ENCODE assay signal across 12 mouse cellular contexts in genomic region chr1:24870685-24871417, GRCm38 (mm10).
"Had no signal": no experiment of that assay in that cellular context is flagged by ENCODE, and none has a peak within 500 bp of the region (broad histone marks: within the 10 kb centered on the region; RNA-seq: fewer than 3 reads in every experiment).

No protein-coding gene starts in this region.

- H3K9ac ChIP-seq: limb, embryonic 15.5 days; liver, embryonic 12.5 days; lung, embryonic 15.5 days; midbrain, embryonic 12.5 days had no signal

- H3K4me1 ChIP-seq: limb, embryonic 15.5 days; liver, embryonic 12.5 days; lung, embryonic 15.5 days had no signal

- H3K27me3 ChIP-seq: limb, embryonic 15.5 days; liver, embryonic 12.5 days; lung, embryonic 15.5 days; midbrain, embryonic 12.5 days had no signal

- DNase-seq: kidney, adult 18-20 months; kidney, postnatal 10 days; left cerebral cortex, postnatal 4 days; lung, postnatal 14 days; right cerebral cortex, postnatal 4 days; spleen, adult 18-20 months; thymus, adult 18-20 months; thymus, postnatal 14 days had no signal

- H3K9me3 ChIP-seq: limb, embryonic 15.5 days; liver, embryonic 12.5 days; lung, embryonic 15.5 days; midbrain, embryonic 12.5 days had no signal

- ATAC-seq: liver, embryonic 12.5 days had no signal

- H3K36me3 ChIP-seq: limb, embryonic 15.5 days; liver, embryonic 12.5 days; lung, embryonic 15.5 days; midbrain, embryonic 12.5 days had no signal

- H3K4me3 ChIP-seq: limb, embryonic 15.5 days; liver, embryonic 12.5 days; lung, embryonic 15.5 days; midbrain, embryonic 12.5 days had no signal

- H3K4me2 ChIP-seq: limb, embryonic 15.5 days; liver, embryonic 12.5 days; lung, embryonic 15.5 days; midbrain, embryonic 12.5 days had no signal

- H3K27ac ChIP-seq: limb, embryonic 15.5 days; liver, embryonic 12.5 days; lung, embryonic 15.5 days; midbrain, embryonic 12.5 days had no signal
